Mouse (Mus musculus) lung, postnatal 10 days (tissue): ENCODE measurements around the gene Rps11.
"Not testable (repeated sequence)": the region's sequence is repeated elsewhere in the genome, so short reads cannot be mapped to it uniquely, and the experiment has no call there.

Experiments used
- DNase-seq: peaks from one replicate; pipeline ENCODE4 v3.0.0; 2021

Rps11 gene

DNA sequence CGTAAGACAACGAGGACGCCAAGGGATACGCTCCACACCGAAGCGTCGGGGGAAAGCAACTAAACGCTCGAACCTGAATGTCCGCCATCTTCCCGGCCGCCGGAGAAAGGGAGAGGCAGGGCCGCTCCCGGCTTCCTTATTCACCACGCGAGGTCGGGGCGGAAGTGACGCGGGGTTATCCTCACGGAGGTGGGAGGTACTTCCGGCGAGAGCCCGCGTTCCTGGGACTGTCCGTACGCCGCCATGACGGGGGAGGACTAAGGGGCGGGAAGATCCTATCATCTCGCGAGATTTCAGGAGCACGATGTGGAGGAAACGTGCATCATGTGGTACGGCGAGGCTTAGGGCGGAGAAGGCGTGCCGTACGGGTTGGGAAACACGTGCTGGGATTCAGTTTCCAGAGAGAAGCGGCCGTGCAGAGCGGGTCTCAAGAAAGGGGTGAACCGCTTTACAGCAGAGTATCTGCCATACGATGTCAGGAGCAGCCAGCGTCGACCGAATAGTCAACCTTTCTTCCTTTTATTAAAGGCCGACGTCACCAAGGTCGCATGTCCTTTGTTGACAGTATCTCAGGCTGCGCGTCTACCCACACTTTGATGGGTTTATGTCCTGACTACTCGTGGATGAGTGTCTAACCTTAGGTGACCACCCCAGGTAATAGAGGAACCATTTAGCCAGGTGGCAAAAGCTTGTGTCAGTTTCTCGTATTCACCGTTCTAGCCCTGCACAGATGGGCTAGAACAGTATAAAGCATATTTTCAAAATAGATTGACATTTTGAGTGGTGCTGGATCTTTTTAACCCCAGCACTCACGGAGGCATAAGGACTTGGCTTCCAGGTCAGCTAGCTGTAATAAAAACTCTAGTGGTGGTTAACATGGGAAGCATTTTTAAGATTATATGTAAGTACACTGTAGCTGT, at the start of gene Rps11:
Gene Rps11, minus strand, starts transcription at position 216 of the 920 bp plus-strand sequence.
- DNase-seq: peak; percentile 100

DNA sequence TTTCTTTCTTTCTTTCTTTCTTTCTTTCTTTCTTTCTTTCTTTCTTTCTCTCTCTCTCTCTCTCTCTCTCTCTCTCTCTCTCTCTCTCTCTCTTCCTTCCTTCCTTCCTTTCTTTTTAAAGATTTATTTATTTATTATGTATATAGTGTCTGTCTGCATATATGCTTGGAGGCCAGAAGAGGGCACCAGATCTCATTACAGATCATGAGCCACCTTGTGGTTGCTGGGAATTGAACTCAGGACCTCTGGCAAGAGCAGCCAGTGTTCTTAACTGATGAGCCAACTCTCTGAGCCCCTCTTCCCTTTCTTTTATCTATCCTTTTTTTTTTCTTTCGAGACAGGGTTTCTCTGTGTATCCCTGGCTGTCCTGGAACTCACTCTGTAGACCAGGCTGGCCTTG, 49.5 kb upstream of the Rps11 start:
- not testable (repeated sequence) for DNase-seq

DNA sequence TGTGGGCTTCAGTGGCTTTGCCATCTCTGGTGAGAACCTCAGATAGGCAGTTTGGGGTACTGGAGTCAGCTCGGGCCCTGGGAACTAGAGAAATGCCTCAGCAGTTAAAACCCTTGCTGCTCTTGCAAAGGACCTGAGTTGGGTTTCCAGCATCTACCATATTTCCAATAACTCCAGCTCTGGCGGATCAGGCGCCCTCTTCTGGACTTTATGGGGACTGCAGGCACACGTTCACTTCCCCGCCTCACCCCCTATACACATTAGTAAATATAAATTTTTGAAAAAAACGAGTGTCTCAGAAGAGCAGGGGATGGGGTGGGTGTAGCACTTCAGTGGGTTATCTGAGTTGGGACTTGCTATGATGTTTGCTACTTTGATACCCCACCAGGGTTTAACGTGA, 48.7 kb upstream of the Rps11 start:
- DNase-seq: no peak

DNA sequence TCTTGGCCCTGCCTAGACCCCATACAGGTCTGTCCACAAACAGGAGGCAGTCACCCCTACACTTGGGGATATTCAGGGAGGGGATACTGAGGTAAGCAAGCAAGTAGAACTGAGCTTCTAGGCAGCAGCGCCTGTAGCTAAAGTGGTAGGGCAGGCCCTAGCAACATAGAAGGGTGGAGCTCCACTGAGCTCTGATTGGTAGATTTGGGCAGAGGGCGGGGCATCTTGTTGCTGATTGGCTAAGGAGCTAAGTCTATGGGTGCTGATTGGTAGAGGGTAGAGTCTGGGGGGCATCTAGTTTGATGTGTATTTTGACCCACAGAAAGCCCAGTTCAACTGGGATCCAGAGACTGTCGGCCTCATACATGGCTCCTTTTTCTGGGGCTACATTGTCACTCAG, 45.3 kb upstream of the Rps11 start:
- DNase-seq: no peak

DNA sequence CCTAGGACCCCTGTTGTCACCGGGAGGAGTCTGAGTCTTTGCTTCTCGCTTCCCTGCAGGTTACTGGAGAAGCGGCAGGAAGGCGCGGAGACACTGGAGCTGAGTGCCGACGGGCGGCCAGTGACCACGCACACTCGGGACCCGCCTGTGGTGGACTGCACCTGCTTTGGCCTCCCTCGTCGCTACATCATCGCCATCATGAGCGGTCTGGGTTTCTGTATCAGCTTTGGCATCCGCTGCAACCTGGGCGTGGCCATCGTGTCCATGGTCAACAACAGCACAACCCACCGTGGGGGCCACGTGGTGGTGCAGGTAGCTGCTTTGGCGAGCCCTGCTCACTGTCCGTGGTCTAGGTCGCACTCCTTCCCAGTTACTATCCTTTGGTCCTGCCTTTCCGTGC, 44.4 kb upstream of the Rps11 start:
- DNase-seq: no peak

DNA sequence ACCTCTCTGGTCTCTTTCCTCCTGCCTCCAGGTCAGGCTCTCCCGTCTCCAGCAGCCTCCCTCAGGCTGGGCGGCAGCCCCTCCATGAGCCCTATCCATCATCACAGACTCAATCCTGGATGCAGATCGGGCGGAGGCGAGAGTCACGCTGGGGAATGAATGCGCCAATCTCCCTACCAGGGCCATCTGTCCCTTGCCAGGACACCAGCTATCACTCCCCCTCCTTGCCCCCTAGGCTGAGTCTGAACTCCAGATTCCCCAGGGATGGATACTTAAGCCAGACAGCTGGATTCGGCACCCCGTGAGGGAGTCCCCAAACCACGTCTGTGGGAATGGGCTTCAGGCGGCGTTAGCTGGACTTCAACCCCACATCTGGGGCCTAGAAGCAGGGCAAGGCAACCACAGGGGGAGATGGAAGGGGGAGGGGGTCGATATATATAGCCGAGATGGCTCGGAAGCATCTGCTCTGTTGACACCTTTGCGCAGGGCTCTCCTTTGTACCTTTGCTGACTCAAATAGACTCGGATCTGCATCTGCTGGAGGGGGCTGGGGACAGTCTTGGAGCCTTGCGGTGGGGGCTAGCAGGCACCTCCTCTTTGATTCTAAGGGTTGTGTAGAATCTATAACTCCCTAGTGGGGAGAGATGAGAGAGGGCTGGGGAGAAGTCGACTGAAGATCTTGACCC, 43.7 kb upstream of the Rps11 start:
- DNase-seq: no peak

DNA sequence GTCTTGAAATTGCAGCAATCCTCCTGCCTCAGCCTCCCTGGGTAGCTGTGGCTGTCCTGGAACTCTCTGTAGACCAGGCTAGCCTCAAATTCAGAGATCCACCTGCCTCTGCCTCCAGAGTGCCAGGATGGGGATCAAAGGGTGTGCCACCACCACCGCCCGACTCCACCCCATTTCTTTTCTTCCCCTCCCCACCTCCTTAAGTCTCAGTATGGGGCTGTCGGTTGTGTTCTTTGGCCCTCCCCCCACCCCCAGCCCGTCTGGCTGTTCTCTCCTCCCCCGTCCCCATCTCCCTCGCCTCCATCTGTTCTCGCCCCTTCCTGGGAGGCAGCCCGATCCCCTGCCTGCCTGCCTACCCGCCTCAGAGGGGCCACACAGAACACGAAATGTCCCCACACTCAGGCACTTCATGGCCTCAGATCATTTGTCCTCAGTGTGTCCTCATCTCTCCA, 42.7 kb upstream of the Rps11 start:
- no peak for DNase-seq

DNA sequence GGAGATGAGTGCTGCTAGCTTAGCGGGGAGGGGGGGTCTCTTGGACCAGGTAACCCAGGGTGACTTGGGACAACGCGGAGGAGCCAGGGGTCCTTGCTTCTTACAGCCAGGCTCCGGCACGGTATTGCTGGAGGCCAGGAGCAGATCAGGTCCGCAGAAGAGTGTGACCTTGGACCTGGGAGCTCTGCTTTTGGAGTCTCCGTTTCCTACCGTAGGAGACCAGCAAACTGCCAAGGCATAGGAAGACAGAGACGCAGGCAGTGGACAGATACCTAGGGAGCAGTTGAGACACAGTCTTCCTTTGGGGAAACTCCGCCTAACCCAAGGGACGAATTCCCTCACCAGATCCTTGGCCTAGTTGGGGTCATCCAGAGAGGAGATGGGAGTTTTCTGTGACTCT, 41.5 kb upstream of the Rps11 start:
- DNase-seq: no peak

DNA sequence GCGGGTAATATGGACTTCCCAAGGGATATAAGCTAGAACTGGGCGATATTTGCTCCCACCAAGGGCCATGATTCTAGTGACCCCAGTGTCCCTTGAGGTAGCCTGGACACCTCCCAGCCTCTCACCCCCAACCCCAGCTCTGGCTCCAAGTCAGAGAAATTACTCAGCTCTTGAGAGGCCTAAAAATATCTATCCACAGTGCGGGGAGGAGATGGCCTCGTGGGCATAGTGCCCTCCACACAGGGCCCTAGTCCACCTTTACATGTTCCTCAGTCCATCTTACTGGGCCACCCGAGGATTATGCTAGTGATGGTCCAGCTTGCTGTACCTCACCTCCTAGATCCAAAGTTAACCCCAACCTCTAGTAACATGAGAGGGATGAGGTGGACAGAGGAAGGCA, 40.6 kb upstream of the Rps11 start:
- no peak for DNase-seq

DNA sequence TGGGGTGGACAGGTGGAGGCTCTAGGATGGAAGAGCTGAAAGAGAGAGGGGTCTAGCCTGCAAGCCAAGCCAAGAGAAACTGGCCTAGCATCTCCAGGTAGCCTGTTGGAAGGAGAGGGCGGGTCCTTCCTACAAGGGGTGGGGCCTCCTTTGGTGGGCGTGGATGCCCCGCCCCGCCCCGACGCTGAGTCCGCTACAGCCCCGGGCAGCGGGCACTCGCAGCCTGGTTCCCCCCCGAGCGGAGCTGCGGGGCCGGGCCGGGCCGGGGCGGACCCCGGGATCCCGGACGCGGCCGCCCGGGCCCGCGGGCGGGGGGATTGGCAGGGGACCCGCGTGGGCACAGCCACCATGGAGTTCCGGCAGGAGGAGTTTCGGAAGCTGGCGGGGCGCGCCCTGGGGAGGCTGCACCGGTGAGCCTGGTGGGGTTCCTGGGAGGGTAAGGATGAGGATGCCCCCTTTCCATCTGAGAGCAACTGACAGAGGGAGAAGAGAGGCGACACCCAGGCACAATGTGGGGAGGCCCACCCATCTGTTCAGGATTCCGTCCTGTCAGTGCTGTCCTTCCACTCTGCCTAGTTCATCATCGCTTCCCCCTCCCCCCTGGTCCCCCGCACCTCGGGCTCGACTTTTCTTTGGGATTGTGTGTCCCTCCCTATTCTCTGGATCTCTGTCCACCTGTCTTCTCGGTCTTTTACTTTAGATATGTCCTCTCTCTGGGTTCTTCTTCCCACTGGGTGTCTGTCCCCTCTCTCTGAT, 39.7 kb upstream of the Rps11 start, which contains the start of gene Slc17a7:
Gene Slc17a7, plus strand, starts transcription at position 215 of the 756 bp plus-strand sequence.
- peak; percentile 48 for DNase-seq

DNA sequence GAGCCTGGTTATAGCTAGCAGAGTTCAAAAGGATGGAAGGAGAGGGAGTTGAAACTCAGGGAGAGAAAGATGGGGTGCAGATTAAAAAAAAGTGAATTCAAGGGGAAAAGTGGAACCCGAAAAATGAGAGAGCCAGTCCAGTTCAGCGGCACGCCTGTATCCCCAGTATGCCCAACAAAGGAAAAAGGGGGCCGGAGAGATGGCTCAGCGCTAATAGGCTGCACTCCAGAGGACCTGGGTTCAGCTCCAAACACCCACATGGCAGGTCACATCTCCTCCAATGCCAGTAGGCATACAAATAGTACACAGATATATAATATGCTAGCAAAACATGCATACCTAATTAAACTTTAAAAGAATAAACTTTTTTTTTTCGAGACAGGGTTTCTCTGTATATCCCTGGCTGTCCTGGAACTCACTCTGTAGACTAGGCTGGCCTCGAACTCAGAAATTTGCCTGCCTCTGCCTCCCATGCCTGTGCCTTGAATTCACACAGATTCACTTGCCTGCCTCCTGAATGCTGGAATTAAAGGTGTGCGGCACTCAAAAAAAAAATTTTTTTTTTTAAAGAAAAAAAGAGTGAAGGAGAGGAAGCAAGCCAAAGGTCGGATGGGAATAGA, 38.9 kb upstream of the Rps11 start:
- no peak for DNase-seq

DNA sequence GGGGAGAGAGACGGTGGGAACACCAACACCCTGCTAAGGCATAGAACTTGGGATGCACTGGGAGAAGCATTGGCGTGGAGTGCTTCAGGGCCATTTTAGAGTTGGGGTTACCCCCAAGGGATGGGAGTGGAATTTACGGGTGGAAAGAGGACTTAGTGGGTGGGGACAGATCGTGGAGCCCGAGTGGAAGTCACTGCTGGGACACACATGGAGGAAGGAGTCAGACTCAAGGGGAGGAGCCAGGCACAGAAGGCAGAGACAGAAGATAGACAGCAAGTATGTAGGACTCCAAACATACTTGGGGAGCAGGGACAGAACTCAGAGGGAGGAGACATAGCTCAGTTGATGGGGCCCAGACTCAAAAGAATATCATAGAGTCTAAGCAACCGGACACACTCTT, 38.3 kb upstream of the Rps11 start:
- DNase-seq: no peak

DNA sequence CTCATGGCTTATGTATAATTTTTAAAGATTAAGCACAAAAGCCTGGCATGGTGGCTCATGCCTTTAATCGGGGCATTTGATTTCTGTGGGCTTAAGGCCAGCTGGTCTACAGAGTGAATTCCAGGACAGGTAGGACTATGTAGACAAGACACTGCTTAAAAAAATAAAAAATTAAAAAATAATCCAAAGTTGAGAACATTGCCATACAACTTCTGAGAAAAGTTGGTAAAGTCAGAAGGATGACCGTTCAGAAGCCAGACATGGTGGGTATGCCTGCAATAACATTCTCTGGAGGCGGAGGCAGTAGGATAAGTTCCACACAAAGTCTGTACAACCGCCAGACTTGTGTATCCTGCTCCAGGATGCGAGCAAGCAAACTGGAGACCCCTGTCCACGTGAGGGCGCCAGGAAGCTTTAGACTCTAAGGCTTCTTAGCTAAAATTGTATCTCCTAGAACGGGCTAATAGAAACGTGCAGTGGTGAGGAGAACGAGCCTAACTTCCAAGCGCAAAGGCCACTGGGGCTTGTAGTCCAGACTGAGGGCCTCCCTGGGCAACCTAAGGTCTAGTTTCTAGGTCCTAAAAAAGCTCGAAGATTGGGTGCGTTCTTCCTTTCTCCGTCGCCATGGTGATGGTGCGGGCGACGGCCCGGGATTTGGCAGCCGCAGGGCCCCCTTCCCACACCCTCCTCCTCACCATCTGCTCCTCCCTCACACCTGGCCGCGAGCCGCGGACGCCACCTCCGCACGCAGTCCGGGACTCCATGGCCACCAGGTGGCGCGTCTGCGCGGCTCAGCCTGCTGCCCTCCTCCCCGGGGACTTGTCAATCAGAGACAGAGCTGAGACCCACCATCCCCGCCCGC, 37.6 kb upstream of the Rps11 start:
- DNase-seq: peak; percentile 92

DNA sequence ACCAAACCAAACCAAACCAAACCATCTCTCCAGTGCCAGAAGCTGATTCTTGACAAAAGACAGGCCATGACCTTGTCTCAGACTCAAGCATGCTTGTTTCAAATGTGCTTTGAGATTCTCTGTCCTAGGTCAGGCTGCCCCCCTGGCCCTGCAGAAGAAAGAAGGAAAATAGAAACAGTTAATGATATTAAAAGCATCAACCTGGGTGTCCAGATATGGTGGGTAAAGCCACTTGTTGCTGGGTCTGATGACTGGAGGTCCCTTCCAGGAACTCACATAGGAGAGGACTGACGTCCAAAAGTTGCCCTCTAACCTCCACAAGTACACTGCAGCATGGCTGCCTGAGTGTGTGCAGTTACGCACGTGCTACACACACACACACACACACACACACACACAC, 36.6 kb upstream of the Rps11 start:
- DNase-seq: no peak

DNA sequence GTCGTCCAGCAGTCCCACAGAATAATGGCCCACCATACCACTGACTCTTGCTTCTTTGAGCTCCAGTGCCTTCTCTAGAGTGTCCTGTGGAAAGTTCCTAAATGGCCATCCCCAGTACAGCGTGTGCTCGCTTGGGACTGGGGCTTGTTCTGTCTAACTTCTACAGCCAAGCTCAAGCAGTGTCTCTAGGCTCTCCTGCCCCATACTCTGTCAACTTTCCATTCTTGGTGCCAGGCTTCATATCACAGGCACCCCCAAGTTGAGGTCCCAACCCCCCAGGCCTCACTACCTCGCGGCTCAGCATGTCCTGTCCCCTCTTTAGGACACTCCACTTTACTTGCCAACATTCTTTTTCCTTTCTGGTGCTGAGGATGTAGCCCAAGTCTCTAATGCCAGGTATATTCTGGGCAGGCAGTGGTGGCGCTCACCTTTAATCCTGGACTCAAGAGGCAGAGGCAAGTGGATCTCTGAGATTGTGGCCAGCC, 36.1 kb upstream of the Rps11 start:
- DNase-seq: no peak

DNA sequence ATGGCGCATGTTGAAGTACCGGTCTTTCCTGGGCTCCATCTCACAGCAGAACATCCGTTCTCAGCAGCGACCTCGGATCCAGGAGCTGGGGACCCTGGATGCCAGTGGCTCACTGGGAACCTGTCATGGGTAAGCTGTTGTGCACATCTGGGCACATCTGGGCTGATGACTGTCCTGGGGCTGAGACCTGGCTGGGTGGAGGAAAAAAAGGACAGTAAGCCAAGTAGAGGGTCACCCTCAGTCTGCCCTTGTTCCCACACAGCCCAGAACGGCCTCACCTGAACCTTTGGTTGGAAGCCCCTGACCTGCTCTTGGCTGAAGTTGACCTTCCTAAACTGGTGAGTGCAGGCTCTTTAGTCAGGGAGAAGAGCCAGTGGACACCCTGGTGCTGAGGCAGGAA, 34.8 kb upstream of the Rps11 start:
- no peak for DNase-seq

DNA sequence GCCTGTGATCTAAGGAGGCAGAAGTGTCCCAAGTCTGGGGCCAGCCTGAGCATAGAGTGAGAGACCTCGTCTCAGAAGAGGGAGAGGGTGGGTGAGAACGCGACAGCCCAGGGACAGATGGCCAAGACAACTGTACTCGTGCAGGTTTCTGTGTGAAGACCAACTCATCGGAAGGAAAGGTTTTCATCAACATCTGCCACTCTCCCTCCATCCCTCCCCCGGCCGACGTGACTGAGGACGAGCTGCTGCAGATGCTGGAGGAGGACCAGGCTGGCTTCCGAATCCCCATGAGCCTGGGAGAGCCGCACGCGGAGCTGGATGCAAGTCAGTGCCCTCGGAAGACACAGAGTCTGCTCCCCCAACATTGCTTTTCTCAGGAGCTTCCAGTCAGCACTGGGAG, 33.2 kb upstream of the Rps11 start:
- no peak for DNase-seq

DNA sequence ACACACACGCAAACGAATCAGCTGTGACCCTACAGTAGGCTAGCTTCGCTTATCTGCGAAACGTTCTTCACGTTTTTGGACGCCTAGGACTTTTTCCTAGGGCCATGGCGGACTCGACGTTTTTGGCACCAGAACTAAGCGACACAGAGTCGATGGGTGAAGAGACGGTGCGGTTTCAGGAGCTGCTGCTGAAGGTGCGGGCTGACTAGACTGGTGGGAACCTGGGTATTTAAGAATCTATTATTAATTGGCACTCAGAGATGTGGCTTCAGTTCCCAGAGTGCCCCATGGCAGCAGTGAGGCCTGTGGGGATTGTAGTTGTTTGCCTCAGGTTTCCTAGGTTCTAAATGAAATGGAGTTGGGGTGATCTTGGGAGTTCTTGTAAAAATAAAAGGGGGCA, 32.0 kb upstream of the Rps11 start:
- DNase-seq: no peak

DNA sequence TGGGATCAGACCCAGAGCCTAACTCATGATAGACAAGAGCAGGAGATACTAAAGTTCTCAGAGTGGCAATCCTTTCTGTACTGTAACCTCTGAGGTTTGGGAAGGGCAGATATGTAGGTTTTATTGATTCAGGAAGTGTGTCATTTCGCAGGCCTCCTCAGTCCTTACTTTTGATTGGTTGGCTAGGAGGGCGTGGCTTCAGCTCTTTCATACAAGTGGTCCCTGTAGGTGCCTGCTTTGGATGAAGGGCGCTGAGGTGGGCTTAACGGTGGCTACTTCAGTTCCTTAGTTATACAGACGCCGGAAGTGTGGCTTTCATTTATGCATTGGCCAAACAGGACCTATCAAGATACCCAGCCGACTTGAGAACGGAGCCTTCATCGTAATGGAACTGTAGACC, 31.4 kb upstream of the Rps11 start:
- DNase-seq: no peak

DNA sequence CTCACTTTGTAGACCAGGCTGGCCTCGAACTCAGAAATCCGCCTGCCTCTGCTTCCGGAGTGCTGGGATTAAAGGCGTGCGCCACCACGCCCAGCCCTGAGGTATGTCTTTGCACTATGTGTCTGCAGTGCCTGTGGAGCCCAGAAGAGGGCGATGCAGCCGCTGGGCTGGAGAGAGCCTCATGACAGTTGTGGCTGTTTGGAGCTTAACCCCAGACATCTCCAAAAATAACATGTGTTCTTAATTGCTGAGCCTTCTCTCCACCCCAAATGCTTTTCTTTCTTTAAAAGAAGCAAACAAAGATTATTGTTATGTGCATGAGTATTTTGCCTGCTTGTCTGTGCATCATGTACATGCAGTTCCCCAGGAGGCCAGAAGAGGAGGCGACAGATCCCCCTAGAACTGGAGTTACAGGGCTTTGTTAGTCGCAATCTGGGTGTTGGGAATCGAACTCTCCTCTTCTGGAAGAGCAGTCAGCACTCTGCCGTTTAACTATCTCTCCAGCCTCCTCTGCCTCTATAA, 30.8 kb upstream of the Rps11 start:
- peak; percentile 84 for DNase-seq
